ENCODE assay signal across 8 mouse cellular contexts in the genomic region with DNA sequence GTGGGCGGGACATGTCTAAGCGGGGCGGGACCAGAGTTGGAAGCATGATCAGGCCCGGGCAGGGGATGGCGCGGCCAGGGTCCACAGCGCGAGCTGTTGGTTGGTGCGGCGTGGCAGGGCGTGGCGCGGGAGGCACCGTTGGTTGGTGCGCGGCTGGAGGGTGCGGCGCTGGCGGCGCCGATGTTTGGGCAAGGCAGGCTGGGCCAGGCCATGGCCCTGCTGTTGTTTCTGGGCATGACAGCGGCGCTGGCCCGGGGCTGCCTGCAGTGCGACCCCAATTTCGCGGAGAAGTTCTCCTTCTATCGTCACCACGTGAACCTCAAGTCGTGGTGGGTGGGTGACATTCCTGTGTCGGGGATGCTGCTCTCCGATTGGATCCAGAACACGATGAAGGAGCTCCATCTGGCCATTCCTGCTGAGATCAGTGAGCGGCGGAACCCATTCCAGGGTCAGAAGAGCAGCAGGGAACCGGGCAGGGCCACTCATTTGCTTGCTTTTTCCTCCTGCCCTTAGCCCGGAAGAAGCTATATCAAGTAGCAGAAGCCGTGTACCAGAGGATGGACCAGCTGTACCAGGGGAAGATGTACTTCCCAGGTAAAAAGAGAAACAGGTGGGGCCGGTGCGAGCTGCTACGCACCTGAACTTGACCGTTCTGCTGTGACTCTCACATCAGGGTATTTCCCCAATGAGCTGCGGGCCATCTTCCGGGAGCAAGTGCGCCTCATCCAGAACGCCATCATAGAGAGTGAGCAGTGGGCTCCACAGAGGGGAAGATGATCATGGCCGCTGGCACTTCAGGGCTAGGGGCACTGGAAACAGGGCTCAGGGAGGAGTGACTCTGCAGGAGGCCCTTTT. TPM values are rescaled to one million over a fixed set of nuclear protein-coding genes. Genes with fewer than 3 reads are reported as not detected.
DNase-seq lines count a peak whose midpoint lies in the region; ATAC-seq and TF ChIP-seq lines count a peak whose summit lies in the region.

No protein-coding gene starts in this region.

- H3K4me1 ChIP-seq in E14TG2a.4 (replicated peaks; ENCODE audit: low read depth, low read length): peaks cover 59% of the 10 kb centered on the region
- peaks cover 47% of the 10 kb centered on the region for H3K4me1 ChIP-seq in forebrain, embryonic 13.5 days
- H3K4me1 ChIP-seq in neural tube, embryonic 15.5 days: peaks cover 53% of the 10 kb centered on the region

- peak overlapping the region; percentile 89 for H3K4me3 ChIP-seq in E14TG2a.4 (replicated peaks; ENCODE audit: low read length)
- H3K4me3 ChIP-seq in forebrain, embryonic 13.5 days: peak overlapping the region; percentile 74
- peak overlapping the region; percentile 67 for H3K4me3 ChIP-seq in neural tube, embryonic 15.5 days (replicated peaks)

- peak; percentile 85 for ATAC-seq in forebrain, embryonic 13.5 days
- peak; percentile 90 for ATAC-seq in neural tube, embryonic 15.5 days (ENCODE audit: low FRiP score)

- 2% methylated on average over 47 of the region's 47 CpGs for WGBS in forebrain, embryonic 13.5 days
- 1% methylated on average over 45 of the region's 47 CpGs for WGBS in neural tube, embryonic 15.5 days

- peaks cover 56% of the 10 kb centered on the region for H3K36me3 ChIP-seq in E14TG2a.4 (ENCODE audit: insufficient read depth, low read length)
- H3K36me3 ChIP-seq in forebrain, embryonic 13.5 days (ENCODE audit: poor library complexity, severe bottlenecking): peaks cover 34% of the 10 kb centered on the region
- peaks cover 25% of the 10 kb centered on the region for H3K36me3 ChIP-seq in neural tube, embryonic 15.5 days

- no peaks in the 10 kb centered on the region for H3K9me3 ChIP-seq in E14TG2a.4 (ENCODE audit: low read length)
- no peaks in the 10 kb centered on the region for H3K9me3 ChIP-seq in forebrain, embryonic 13.5 days (replicated peaks)
- H3K9me3 ChIP-seq in neural tube, embryonic 15.5 days (replicated peaks): no peaks in the 10 kb centered on the region

- H3K27ac ChIP-seq in forebrain, embryonic 13.5 days: peak overlapping the region; percentile 88
- peak overlapping the region; percentile 89 for H3K27ac ChIP-seq in neural tube, embryonic 15.5 days (replicated peaks)

- DNase-seq in c-Kit-positive CD71-positive TER-119-positive erythroid progenitor cells, embryonic 14.5 days (ENCODE audit: low spot score): peak; percentile 91
- peak; percentile 92 to 94 for DNase-seq in heart, postnatal 14 days
- peak; percentile 97 for DNase-seq in layer of hippocampus, adult 11-12 months (ENCODE audit: low spot score)
- peak; percentile 97 to 98 for DNase-seq in lung, adult 18-20 months
- peak; percentile 92 for DNase-seq in testis, postnatal 14 days (ENCODE audit: low spot score)

- no peaks in the 10 kb centered on the region for H3K27me3 ChIP-seq in E14TG2a.4 (ENCODE audit: insufficient read depth, low read length)
- no peaks in the 10 kb centered on the region for H3K27me3 ChIP-seq in forebrain, embryonic 13.5 days
- H3K27me3 ChIP-seq in neural tube, embryonic 15.5 days (replicated peaks): no peaks in the 10 kb centered on the region

- peak overlapping the region; percentile 75 for H3K4me2 ChIP-seq in forebrain, embryonic 13.5 days
- H3K4me2 ChIP-seq in neural tube, embryonic 15.5 days: peak overlapping the region; percentile 86

- intact Hi-C loops in heart, postnatal 14 days (cut with DNase I): no loop called here

- TF ChIP-seq CTCF in E14TG2a.4 (conservative IDR thresholded peaks at IDR 0.05; ENCODE audit: low read length): no peak

- peak overlapping the region; percentile 63 for H3K9ac ChIP-seq in forebrain, embryonic 13.5 days
- peak overlapping the region; percentile 68 for H3K9ac ChIP-seq in neural tube, embryonic 15.5 days (replicated peaks)

RNA-seq across cellular contexts. Expression of a gene that starts 0.8 kb away (rescaled TPM):
- 24.5 and 26.3 TPM in 2 replicates for polyA plus RNA-seq in forebrain, embryonic 13.5 days (2015; fragmentation: Nextera tagmentation; extraction: Ambion mirVana)
- total RNA-seq in heart, postnatal 14 days (2021): 1 to 10 TPM; 4.5 to 4.9 TPM
- polyA plus RNA-seq in neural tube, embryonic 15.5 days (2015; fragmentation: Nextera tagmentation; extraction: Ambion mirVana): 43.3 and 46.8 TPM in 2 replicates

RNA-seq across cellular contexts. Expression of a gene that starts 1.0 kb away (rescaled TPM):
- polyA plus RNA-seq in forebrain, embryonic 13.5 days (2015; fragmentation: Nextera tagmentation; extraction: Ambion mirVana): 47.9 and 51.6 TPM in 2 replicates
- total RNA-seq in heart, postnatal 14 days (2021): 10 to 100 TPM in 1 of 2 experiments, 1 to 10 TPM in 1; 7.0 to 11.4 TPM
- polyA plus RNA-seq in neural tube, embryonic 15.5 days (2015; fragmentation: Nextera tagmentation; extraction: Ambion mirVana): 53.0 and 58.8 TPM in 2 replicates

RNA-seq across cellular contexts. Expression of a gene that starts 24.9 kb away (rescaled TPM):
- polyA plus RNA-seq in forebrain, embryonic 13.5 days (2015; fragmentation: Nextera tagmentation; extraction: Ambion mirVana): 52.3 and 55.1 TPM in 2 replicates
- 100 to 1,000 TPM; 166 to 169 TPM for total RNA-seq in heart, postnatal 14 days (2021)
- 56.2 and 70.3 TPM in 2 replicates for polyA plus RNA-seq in neural tube, embryonic 15.5 days (2015; fragmentation: Nextera tagmentation; extraction: Ambion mirVana)

RNA-seq across cellular contexts. Expression of a gene that starts 39.3 kb away (rescaled TPM):
- polyA plus RNA-seq in forebrain, embryonic 13.5 days (2015; fragmentation: Nextera tagmentation; extraction: Ambion mirVana): 80.2 and 82.9 TPM in 2 replicates
- 10 to 100 TPM; 44.6 to 47.8 TPM for total RNA-seq in heart, postnatal 14 days (2021)
- 108 and 115 TPM in 2 replicates for polyA plus RNA-seq in neural tube, embryonic 15.5 days (2015; fragmentation: Nextera tagmentation; extraction: Ambion mirVana)

RNA-seq across cellular contexts. Expression of a gene that starts 45.9 kb away (rescaled TPM):
- 59.2 and 61.2 TPM in 2 replicates for polyA plus RNA-seq in forebrain, embryonic 13.5 days (2015; fragmentation: Nextera tagmentation; extraction: Ambion mirVana)
- total RNA-seq in heart, postnatal 14 days (2021): 10 to 100 TPM; 40.6 to 41.9 TPM
- 91.9 and 92.1 TPM in 2 replicates for polyA plus RNA-seq in neural tube, embryonic 15.5 days (2015; fragmentation: Nextera tagmentation; extraction: Ambion mirVana)

Comparison
In these comparisons a context has a peak if more than half of its experiments do, and no peak if none do; other contexts are left out.
1. Peak in every context shown above with its lines: DNase-seq, ATAC-seq, H3K4me3 ChIP-seq and H3K27ac ChIP-seq.